Mouse (Mus musculus) thymus, adult 2 months (tissue): ENCODE data around the gene Tyrobp.

ENCODE experiments used
- CTCF ChIP-seq: fragments of 200-500 bp; IDR thresholded peaks from 2 replicates; pipeline ENCODE4 v1.5.1; 2012; ENCODE audit warnings: mild to moderate bottlenecking, control low read depth, low read length, moderate library complexity, borderline replicate concordance; ENCODE audit not compliant: control insufficient read depth, poor library complexity, insufficient read depth; ENCODE audit errors: extremely low read depth
- POLR2A ChIP-seq: fragments of 200-500 bp; IDR thresholded peaks from 2 replicates; pipeline ENCODE4 v1.6.1; 2012; ENCODE audit warnings: mild to moderate bottlenecking, low read length, control low read depth, moderate library complexity; ENCODE audit not compliant: control insufficient read depth, poor library complexity, insufficient read depth; ENCODE audit errors: extremely low read depth

- no peak for TF ChIP-seq CTCF
- TF ChIP-seq POLR2A, result no peak
Measured at GRCm38 (mm10) chr7:30402343-30402742, 11.2 kb upstream of the Tyrobp start.
